18 mouse cellular contexts compared by ENCODE assay signal in genomic region chr17:50565376-50566123, GRCm38 (mm10). TPM values are rescaled to one million over a fixed set of nuclear protein-coding genes. Genes with fewer than 3 reads are reported as not detected.
DNase-seq lines count a peak whose midpoint lies in the region; ATAC-seq lines count a peak whose summit lies in the region.
"Had no signal": no experiment of that assay in that cellular context is flagged by ENCODE, and none has a peak within 500 bp of the region (broad histone marks: within the 10 kb centered on the region; RNA-seq: fewer than 3 reads in every experiment).

No protein-coding gene starts in this region.

- H3K4me2 ChIP-seq in hindbrain, embryonic 11.5 days (replicated peaks; ENCODE audit: low read depth, low read length) = no peak overlapping the region
- no peak overlapping the region for H3K4me2 ChIP-seq in hindbrain, embryonic 12.5 days (replicated peaks)
- no peak overlapping the region for H3K4me2 ChIP-seq in hindbrain, embryonic 16.5 days (ENCODE audit: low read length)
- H3K4me2 ChIP-seq in forebrain, embryonic 15.5 days (replicated peaks) = no peak overlapping the region
- H3K4me2 ChIP-seq: embryonic facial prominence, embryonic 15.5 days; neural tube, embryonic 12.5 days had no signal

- no peak overlapping the region for H3K27ac ChIP-seq in hindbrain, embryonic 11.5 days (ENCODE audit: low read depth, low read length)
- H3K27ac ChIP-seq in hindbrain, embryonic 12.5 days = no peak overlapping the region
- no peak overlapping the region for H3K27ac ChIP-seq in hindbrain, embryonic 16.5 days (ENCODE audit: low read depth, low read length)
- no peak overlapping the region for H3K27ac ChIP-seq in forebrain, embryonic 15.5 days (replicated peaks)
- H3K27ac ChIP-seq: embryonic facial prominence, embryonic 15.5 days; layer of hippocampus, adult 2 months; midbrain, embryonic 10.5 days; neural tube, embryonic 12.5 days had no signal

- H3K9me3 ChIP-seq in hindbrain, embryonic 11.5 days (ENCODE audit: control insufficient read depth, low read length) = no peaks in the 10 kb centered on the region
- H3K9me3 ChIP-seq in hindbrain, embryonic 12.5 days (replicated peaks) = no peaks in the 10 kb centered on the region
- H3K9me3 ChIP-seq in hindbrain, embryonic 16.5 days (ENCODE audit: control insufficient read depth, low read length) = no peaks in the 10 kb centered on the region
- no peaks in the 10 kb centered on the region for H3K9me3 ChIP-seq in forebrain, embryonic 15.5 days
- H3K9me3 ChIP-seq: embryonic facial prominence, embryonic 15.5 days; midbrain, embryonic 10.5 days; neural tube, embryonic 12.5 days had no signal

- no peak overlapping the region for H3K4me3 ChIP-seq in hindbrain, embryonic 11.5 days (ENCODE audit: low read depth, low read length)
- no peak overlapping the region for H3K4me3 ChIP-seq in hindbrain, embryonic 12.5 days
- no peak overlapping the region for H3K4me3 ChIP-seq in hindbrain, embryonic 16.5 days (ENCODE audit: low read length)
- no peak overlapping the region for H3K4me3 ChIP-seq in forebrain, embryonic 15.5 days
- H3K4me3 ChIP-seq: embryonic facial prominence, embryonic 15.5 days; layer of hippocampus, adult 2 months; midbrain, embryonic 10.5 days; neural tube, embryonic 12.5 days had no signal

- H3K4me1 ChIP-seq in hindbrain, embryonic 11.5 days (replicated peaks; ENCODE audit: control insufficient read depth, insufficient read depth, low read length) = no peaks in the 10 kb centered on the region
- no peaks in the 10 kb centered on the region for H3K4me1 ChIP-seq in hindbrain, embryonic 12.5 days
- H3K4me1 ChIP-seq in hindbrain, embryonic 16.5 days (ENCODE audit: control insufficient read depth, insufficient read depth, low read depth, low read length) = peaks cover 6% of the 10 kb centered on the region
- peaks cover 10% of the 10 kb centered on the region for H3K4me1 ChIP-seq in forebrain, embryonic 15.5 days
- H3K4me1 ChIP-seq: midbrain, embryonic 10.5 days; neural tube, embryonic 12.5 days had no signal

- H3K27me3 ChIP-seq in hindbrain, embryonic 11.5 days (ENCODE audit: control insufficient read depth, insufficient read depth, low read length) = no peaks in the 10 kb centered on the region
- H3K27me3 ChIP-seq in hindbrain, embryonic 12.5 days = no peaks in the 10 kb centered on the region
- no peaks in the 10 kb centered on the region for H3K27me3 ChIP-seq in hindbrain, embryonic 16.5 days (replicated peaks; ENCODE audit: control insufficient read depth, insufficient read depth, low read length)
- H3K27me3 ChIP-seq in forebrain, embryonic 15.5 days = no peaks in the 10 kb centered on the region
- H3K27me3 ChIP-seq: CH12.LX; embryonic facial prominence, embryonic 15.5 days; neural tube, embryonic 12.5 days had no signal

- no peak overlapping the region for H3K9ac ChIP-seq in hindbrain, embryonic 11.5 days (ENCODE audit: low read depth, low read length)
- H3K9ac ChIP-seq in hindbrain, embryonic 12.5 days = no peak overlapping the region
- no peak overlapping the region for H3K9ac ChIP-seq in hindbrain, embryonic 16.5 days (ENCODE audit: low read depth, low read length)
- no peak overlapping the region for H3K9ac ChIP-seq in forebrain, embryonic 15.5 days (replicated peaks)
- H3K9ac ChIP-seq: embryonic facial prominence, embryonic 15.5 days; neural tube, embryonic 12.5 days had no signal

- no peak for ATAC-seq in hindbrain, embryonic 11.5 days (ENCODE audit: low FRiP score)
- no peak for ATAC-seq in hindbrain, embryonic 12.5 days (ENCODE audit: low FRiP score)
- ATAC-seq in hindbrain, embryonic 16.5 days = 0 out of 2 replicates have a peak, but pooled peaks have one; percentile 30
- ATAC-seq in forebrain, embryonic 15.5 days (replicated peaks) = no peak; the same call in 1 of the 2 replicates

- peak; percentile 6 for DNase-seq in hindbrain, embryonic 11.5 days (ENCODE audit: low spot score)
- DNase-seq in 416B (ENCODE audit: low read depth) = peak; percentile 59
- DNase-seq in MEL-GATA-1-ER (ENCODE audit: extremely low read depth, low read depth) = peak; percentile 9
- no peak for DNase-seq in thymus, postnatal 36 days
- DNase-seq in T-cell, adult 2 months (ENCODE audit: low spot score) = no peak
- DNase-seq: adrenal gland, postnatal 10 days; heart, adult 18-20 months; heart, postnatal 10 days; kidney, adult 11 months; lung, adult 2 months had no signal

- WGBS in hindbrain, embryonic 11.5 days = 61% methylated on average over 8 of the region's 8 CpGs
- 58% methylated on average over 8 of the region's 8 CpGs for WGBS in hindbrain, embryonic 12.5 days
- 37% methylated on average over 8 of the region's 8 CpGs for WGBS in hindbrain, embryonic 16.5 days
- WGBS in forebrain, embryonic 15.5 days = 26% methylated on average over 8 of the region's 8 CpGs

- H3K36me3 ChIP-seq in hindbrain, embryonic 11.5 days (ENCODE audit: control insufficient read depth, insufficient read depth, low read length) = no peaks in the 10 kb centered on the region
- H3K36me3 ChIP-seq in hindbrain, embryonic 12.5 days = no peaks in the 10 kb centered on the region
- no peaks in the 10 kb centered on the region for H3K36me3 ChIP-seq in hindbrain, embryonic 16.5 days (ENCODE audit: control insufficient read depth, insufficient read depth, low read length)
- no peaks in the 10 kb centered on the region for H3K36me3 ChIP-seq in forebrain, embryonic 15.5 days
- H3K36me3 ChIP-seq: embryonic facial prominence, embryonic 15.5 days; midbrain, embryonic 10.5 days; neural tube, embryonic 12.5 days had no signal

RNA-seq across cellular contexts. Expression of gene Plcl2, which starts 56.3 kb away (rescaled TPM):
- polyA plus RNA-seq in hindbrain, embryonic 11.5 days (2014; fragmentation: Nextera tagmentation; extraction: Ambion mirVana) = 6.7 and 7.2 TPM in 2 replicates
- polyA plus RNA-seq in hindbrain, embryonic 12.5 days (2016; fragmentation: Nextera tagmentation; extraction: Ambion mirVana) = 9.2 and 10.0 TPM in 2 replicates
- 8.2 and 10.0 TPM in 2 replicates for polyA plus RNA-seq in hindbrain, embryonic 16.5 days (2015; fragmentation: Nextera tagmentation; extraction: Ambion mirVana)
- 10.2 and 11.6 TPM in 2 replicates for polyA plus RNA-seq in forebrain, embryonic 15.5 days (2015; fragmentation: Nextera tagmentation; extraction: Ambion mirVana)

Comparison
In these comparisons a context has a peak if more than half of its experiments do, and no peak if none do; other contexts are left out.
1. DNase-seq: peak in hindbrain, embryonic 11.5 days (single experiment), 416B (single experiment) and MEL-GATA-1-ER (single experiment); none in thymus, postnatal 36 days (0 of 2) and T-cell, adult 2 months (single experiment).